Mouse (Mus musculus) R1 (cell line): ENCODE data around the gene Ryr2.

Experiments
- DNase-seq: peaks from one replicate; pipeline ENCODE4 v3.0.0-alpha.2; 2018; ENCODE audit warnings: low read depth, low spot score

The Ryr2 gene

GRCm38 (mm10) chr13:12106662-12107632, at the start of gene Ryr2:
Ryr2 (minus strand) TSS chr13:12106945.
- peak; percentile 92 for DNase-seq

GRCm38 (mm10) chr13:12153922-12154321, 47.2 kb upstream of the Ryr2 start:
- DNase-seq, result no peak

- no peak for DNase-seq
These were observed 40.3 kb upstream of the Ryr2 start for GRCm38 (mm10) chr13:12146918-12147507.

- no peak for DNase-seq
These were observed 39.7 kb upstream of the Ryr2 start for GRCm38 (mm10) chr13:12146402-12146801.

GRCm38 (mm10) chr13:12143347-12143746, 36.6 kb upstream of the Ryr2 start:
- no peak for DNase-seq

GRCm38 (mm10) chr13:12136461-12136860, 29.7 kb upstream of the Ryr2 start:
- peak; percentile 93 for DNase-seq

GRCm38 (mm10) chr13:12133549-12133948, 26.8 kb upstream of the Ryr2 start:
- no peak for DNase-seq

- DNase-seq, result no peak
These were observed 25.5 kb upstream of the Ryr2 start for GRCm38 (mm10) chr13:12132160-12132710.

- DNase-seq, result no peak
These were observed 22.4 kb upstream of the Ryr2 start for GRCm38 (mm10) chr13:12129121-12129520.

GRCm38 (mm10) chr13:12126099-12126498, 19.4 kb upstream of the Ryr2 start:
- DNase-seq, result no peak

- DNase-seq, result no peak
These were observed 18.3 kb upstream of the Ryr2 start for GRCm38 (mm10) chr13:12124940-12125540.

- peak; percentile 39 for DNase-seq
These were observed 8.8 kb upstream of the Ryr2 start for GRCm38 (mm10) chr13:12115551-12115950.

GRCm38 (mm10) chr13:12114816-12115215, 8.1 kb upstream of the Ryr2 start:
- no peak for DNase-seq

- DNase-seq, result no peak
These were observed 2.2 kb upstream of the Ryr2 start for GRCm38 (mm10) chr13:12108955-12109354.

GRCm38 (mm10) chr13:12105830-12106628, 716 bp downstream of the Ryr2 start:
- DNase-seq, result peak; percentile 64

GRCm38 (mm10) chr13:12105231-12105829, 1.4 kb downstream of the Ryr2 start:
- peak; percentile 18 for DNase-seq

- no peak for DNase-seq
These were observed 2.4 kb downstream of the Ryr2 start for GRCm38 (mm10) chr13:12104318-12104717.

GRCm38 (mm10) chr13:12103017-12103416, 3.7 kb downstream of the Ryr2 start:
- DNase-seq, result no peak

- no peak for DNase-seq
These were observed 7.3 kb downstream of the Ryr2 start for GRCm38 (mm10) chr13:12099446-12099845.

- no peak for DNase-seq
These were observed 7.8 kb downstream of the Ryr2 start for GRCm38 (mm10) chr13:12098981-12099380.

- no peak for DNase-seq
These were observed 10.3 kb downstream of the Ryr2 start for GRCm38 (mm10) chr13:12096382-12096932.
